Mouse (Mus musculus) left cerebral cortex, postnatal 14 days (tissue): ENCODE results near the gene Rhox13. TPM values are rescaled to one million over a fixed set of nuclear protein-coding genes. Genes with fewer than 3 reads are reported as not detected.
A peak's percentile ranks its signal among the peaks of the same experiment; 100 is the strongest.

Source experiments
- DNase-seq, 2 experiments: peaks; one replicate each; pipeline ENCODE4 v3.0.0; 2021 to 2022; ENCODE audit warnings: low spot score in 2 of 2, mixed read lengths in 1 of 2
- intact Hi-C: fragments of 180-260 bp; cut with DNase I; formaldehyde crosslinking; loops from one replicate; pipeline ENCODE4 v1.15.1; 2025
- long read RNA-seq, 2 experiments: library from polyadenylated mRNA; stranded (forward); transcript quantifications; one replicate each; pipeline ENCODE4 v2.0.0; 2021
- total RNA-seq, 2 experiments: library from RNA; stranded (reverse); gene quantifications; 2 replicates each; pipeline ENCODE4 v1.2.3; 2021

The Rhox13 gene
- total RNA-seq = not detected
- long read RNA-seq, experiment 1 = 0 reads
- long read RNA-seq, experiment 2 = 0 reads

GRCm38 (mm10) chrX:38120982-38121381 lies at the start of gene Rhox13:
TSS of gene Rhox13 (plus strand) at chrX:38121219.
- intact Hi-C loops = no loop called here
- DNase-seq = no peak

DNA sequence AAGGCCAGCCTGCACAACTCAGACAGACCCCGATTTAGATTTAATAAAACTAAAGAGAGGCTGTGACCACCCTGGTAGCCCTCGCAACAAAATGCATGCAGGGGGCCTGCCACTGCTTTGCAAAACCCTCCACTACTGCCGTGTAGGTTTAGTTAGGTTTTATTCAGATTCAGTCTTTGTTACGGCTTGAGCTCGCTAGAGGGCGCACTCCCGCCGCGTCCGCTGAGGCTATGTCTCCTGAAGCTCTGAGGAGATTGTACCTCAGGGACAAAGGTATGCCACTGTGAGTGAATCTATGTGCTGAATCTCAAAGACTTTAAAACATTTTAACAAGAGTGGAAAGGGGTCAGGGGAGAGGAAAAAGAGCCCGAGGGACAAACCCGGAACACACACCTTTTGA lies 36.8 kb upstream of the Rhox13 start:
- intact Hi-C loops = loop anchor here (5.0 to 10.0 kb wide), 2 partner anchors 93 to 351 kb away; no protein-coding TSS in a partner anchor
- peak; percentile 31 to 64 for DNase-seq

- intact Hi-C loops = loop anchor here (10.0 kb wide), 1 partner anchor 350 kb away; no protein-coding TSS in a partner anchor
- DNase-seq = no peak
Measured at GRCm38 (mm10) chrX:38085041-38085440, 36.0 kb upstream of the Rhox13 start, which contains the start of gene Rhox11. TSS of gene Rhox11 (minus strand) at chrX:38085141.

- no peak for DNase-seq
- intact Hi-C loops = no loop called here
Measured at GRCm38 (mm10) chrX:38110807-38111206, 10.2 kb upstream of the Rhox13 start, which contains the start of gene Rhox12. TSS of gene Rhox12 (minus strand) at chrX:38110907.

DNA sequence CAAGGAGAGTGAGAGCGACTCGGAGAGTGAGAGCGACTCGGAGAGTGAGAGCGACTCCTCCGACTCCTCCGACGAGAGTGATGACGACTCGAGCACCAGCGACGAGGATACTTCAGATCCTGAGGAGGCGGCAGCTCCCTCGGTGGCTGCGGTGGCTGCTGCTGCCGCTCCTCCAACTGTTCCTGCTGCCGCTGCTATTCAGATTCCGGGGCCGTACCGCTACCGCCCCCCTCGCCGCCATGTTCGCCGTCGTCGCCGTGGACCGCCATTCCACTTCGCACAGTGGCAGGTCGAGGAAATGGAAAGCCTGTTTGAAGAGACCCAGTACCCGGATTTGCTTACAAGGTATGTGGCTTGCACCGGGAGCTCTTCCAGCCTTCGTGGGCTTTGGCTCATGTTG lies 459 bp downstream of the Rhox13 start:
- DNase-seq = no peak
- intact Hi-C loops = no loop called here

- DNase-seq = no peak
- intact Hi-C loops = no loop called here
Measured at GRCm38 (mm10) chrX:38159097-38159496, 38.1 kb downstream of the Rhox13 start.

DNA sequence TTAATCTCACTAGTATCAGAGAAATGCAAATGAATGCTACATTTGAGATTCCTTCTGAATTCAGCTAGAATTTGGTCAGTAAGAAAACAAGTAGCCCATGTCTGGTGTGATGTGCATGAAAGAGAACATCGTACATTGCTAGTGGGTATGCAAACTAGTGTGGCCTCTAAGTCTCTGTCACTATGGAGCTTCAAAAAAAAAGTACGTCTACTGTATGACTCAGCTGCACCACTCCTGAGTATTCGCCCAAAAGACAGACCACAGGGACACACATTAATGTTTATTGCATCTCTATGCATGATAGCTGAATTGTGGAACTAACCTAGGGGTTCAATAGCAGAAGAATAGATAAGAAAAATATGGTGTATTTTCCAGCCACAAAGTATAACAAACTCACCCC lies 44.3 kb downstream of the Rhox13 start:
- intact Hi-C loops = no loop called here
- no peak for DNase-seq

DNA sequence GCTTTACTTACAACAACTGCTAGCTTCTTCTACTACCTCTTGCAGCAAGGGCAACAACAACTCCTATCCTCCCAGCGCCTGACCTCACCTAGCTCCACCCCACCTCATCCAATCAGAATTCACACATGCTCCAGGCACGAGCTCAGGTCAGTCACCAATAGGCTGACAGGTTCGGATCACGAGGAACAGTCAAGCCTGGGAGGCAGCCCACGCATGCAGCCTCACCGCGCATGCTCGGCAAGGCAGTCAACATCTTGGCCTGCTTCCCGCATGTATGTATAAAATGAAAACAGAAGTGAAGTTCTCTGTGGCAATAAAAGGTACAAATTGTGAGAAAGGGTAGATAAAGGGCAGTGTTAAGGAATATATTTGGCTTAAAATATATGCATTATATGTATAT lies 45.0 kb downstream of the Rhox13 start:
- intact Hi-C loops = no loop called here
- no peak for DNase-seq

GRCm38 (mm10) chrX:38166592-38166991 lies 45.6 kb downstream of the Rhox13 start:
- DNase-seq = no peak
- intact Hi-C loops = no loop called here

Other genes with a start within 250 kb of the Rhox13 start
- gene Rhox8, start 242.3 kb upstream of the Rhox13 start, total RNA-seq = not detected
- gene Rhox7b, start 224.0 kb upstream of the Rhox13 start, total RNA-seq = not detected
- not detected for gene Rhox9, start 219.4 kb upstream of the Rhox13 start, total RNA-seq
- gene Btg1-ps1, start 102.4 kb upstream of the Rhox13 start, total RNA-seq = not detected
- not detected for gene Btg1-ps2, start 78.1 kb upstream of the Rhox13 start, total RNA-seq
- not detected for gene Rhox10, start 54.7 kb upstream of the Rhox13 start, total RNA-seq
- not detected for gene Rhox11, start 36.1 kb upstream of the Rhox13 start, total RNA-seq
- gene Rhox12, start 10.3 kb upstream of the Rhox13 start, total RNA-seq = not detected
- gene Zbtb33, start 68.6 kb downstream of the Rhox13 start, total RNA-seq = 10 to 100 TPM; 23.3 to 24.2 TPM
- 10 to 100 TPM; 10.5 to 20.8 TPM for gene Tmem255a, start 131.2 kb downstream of the Rhox13 start, total RNA-seq
- gene Atp1b4, start 195.0 kb downstream of the Rhox13 start, total RNA-seq = not detected